Mouse (Mus musculus): Measurements from ENCODE around the gene Znfx1.

Znfx1 gene

DNA sequence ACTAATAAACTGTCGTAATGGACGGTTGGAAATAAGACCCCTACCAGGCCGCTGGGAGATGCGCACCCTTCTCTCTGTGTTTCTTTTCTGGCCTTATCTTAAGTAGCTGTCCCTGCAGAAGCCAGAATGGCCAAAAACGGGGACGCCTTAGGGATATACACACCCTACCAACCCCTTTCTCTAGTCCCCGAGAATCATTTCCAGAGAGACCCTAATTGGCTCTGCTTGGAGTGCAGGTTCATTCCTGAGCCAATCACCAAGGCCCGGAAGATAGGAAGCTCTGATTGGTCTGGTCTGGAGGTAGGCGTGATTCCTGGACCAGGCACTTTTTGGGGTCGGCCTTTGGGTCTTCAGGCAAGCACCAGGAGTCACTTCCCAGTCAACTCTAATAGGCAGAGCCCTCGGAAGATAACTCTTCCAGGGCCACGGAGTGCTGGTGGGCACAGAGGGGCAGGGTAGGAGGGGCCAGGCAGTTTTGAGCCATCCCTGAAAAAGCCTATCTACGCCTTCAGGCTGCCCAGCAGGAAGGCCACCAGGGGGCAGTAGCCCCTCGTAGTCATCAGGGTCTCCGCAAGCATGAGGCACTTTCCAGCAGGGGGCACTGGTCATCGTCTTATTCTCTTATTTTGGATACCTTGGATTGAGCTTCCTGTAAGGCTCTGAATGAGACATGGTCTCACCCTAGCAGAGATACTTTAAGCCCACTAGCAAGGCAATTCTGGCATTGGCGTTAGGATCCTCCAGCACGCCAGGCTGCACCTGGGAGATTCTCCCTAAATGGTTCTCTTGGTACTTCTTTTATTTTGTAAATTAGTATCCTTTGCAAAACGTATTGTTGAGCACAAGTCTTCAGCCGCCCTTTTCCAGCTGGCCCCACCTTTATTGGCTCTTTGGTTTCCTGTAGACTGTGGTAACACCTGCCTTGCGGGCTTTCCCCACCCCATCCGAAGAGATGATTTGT, 9.1 kb upstream of the Znfx1 start:
- peak; percentile 88 for DNase-seq

GRCm38 (mm10) chr2:167071266-167071640, 8.4 kb upstream of the Znfx1 start:
- DNase-seq = no peak

DNA sequence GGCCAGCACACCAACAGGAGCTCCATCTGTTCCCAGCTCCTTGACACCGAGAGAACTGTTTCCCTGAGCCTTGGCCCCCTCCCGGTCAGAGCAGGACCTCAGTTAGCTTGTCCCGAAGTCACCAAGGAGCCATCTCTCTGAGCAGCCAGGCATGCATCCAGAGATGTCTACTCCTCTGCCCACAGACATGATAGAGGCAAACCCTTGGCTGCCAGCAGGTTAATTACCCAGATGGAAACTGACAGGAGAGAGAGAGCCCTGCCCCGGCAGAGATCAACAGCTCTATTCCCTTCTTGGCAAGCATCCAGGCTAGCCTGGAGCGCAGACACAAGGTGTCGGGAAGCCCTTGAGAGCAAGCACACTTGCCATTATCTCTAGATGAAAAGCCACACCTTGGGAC, 7.5 kb upstream of the Znfx1 start:
- peak; percentile 68 for DNase-seq

- no peak for DNase-seq
These were observed 4.8 kb upstream of the Znfx1 start for GRCm38 (mm10) chr2:167067575-167067974.

DNA sequence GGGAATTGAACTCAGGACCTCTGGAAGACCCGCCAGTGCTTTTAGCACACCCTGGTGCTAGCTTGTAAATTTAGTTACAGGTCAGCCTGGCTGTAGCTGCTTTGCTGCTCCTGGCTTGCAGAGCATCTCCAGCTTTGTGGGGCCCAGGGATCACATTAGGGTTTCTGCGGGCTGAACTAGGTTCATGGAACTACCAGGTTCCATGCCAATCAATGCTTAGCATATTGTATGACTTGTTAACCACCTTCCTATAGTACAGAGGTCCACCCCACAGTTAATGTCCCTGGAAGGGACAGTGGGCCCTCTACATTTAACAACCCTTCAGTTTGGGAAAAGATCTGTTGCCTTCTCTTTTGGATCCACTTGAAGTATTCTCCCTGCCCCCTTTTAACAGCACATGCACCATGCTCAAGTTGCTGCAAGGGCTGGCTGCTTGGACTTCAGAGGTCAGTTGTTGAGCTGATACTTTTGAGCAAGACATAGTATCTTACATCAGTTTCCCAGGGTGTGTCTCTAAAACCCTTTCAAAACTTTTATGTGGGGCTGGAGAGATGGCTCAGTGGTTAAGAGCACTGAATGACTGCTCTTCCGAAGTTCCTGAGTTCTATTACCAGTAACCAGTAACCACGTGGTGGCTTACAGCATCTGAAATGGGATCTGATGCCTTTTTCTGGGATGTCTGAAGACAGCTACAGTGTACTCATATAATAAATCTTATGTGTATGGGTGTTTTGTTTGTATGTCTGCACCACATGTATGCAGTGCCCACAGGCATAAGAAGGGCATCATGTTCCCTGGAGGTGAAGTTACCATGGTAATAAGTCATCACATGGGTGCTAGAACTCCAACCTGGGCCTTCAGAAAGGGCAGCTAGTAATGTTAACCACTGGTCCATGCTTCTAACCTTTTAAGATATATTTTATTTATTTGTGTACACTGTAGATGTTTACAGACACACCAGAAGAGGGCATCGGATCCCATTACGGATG, 4.0 kb upstream of the Znfx1 start:
- no peak for DNase-seq

DNA sequence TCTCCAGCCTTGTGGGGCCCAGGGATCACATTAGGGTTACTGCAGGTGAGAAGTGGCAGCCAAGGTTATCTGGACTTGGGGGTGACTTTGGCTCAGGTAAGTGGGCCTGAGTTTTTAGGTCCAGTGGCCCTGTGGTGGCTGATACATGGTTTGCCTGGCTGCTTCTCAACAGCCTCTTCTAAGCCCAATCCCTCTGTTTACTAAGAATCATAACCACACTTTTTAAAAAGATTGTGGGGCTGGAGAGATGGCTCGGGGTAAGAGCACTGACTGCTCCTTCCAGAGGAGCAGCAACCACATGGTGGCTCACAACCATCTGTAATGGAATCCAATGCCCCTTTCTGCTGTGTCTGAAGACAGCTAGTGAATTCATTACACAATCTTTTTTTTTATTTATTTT, 3.2 kb upstream of the Znfx1 start:
- DNase-seq = no peak

GRCm38 (mm10) chr2:167064601-167065295, 1.9 kb upstream of the Znfx1 start:
- DNase-seq = no peak

DNA sequence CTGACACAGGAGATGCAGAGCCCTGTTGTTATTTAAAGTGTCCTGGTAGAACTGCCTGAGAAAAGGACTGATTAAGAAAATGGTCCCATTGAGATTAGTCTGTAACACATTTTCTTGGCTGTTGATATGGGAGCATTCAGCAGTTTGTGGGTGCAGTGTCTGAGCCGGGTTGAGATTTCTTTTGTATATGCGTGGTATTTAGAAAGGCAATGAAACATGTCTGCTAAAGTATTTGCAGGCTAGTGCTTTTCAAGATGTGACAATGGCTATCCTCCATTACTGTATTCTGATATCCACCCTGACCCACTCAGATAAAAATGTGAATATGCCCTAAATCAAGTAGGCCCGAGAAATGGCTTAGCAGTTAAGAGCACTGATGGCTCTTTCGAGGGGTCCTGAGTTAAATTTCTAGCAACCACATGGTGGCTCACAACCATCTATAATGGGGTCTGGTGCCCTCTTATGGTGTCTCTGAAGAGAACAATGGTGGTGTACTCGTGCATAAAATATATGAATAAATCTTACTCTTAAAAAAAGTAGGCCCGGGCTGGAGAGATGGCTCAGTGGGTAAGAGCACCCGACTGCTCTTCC, 1.2 kb upstream of the Znfx1 start:
- DNase-seq = no peak

DNA sequence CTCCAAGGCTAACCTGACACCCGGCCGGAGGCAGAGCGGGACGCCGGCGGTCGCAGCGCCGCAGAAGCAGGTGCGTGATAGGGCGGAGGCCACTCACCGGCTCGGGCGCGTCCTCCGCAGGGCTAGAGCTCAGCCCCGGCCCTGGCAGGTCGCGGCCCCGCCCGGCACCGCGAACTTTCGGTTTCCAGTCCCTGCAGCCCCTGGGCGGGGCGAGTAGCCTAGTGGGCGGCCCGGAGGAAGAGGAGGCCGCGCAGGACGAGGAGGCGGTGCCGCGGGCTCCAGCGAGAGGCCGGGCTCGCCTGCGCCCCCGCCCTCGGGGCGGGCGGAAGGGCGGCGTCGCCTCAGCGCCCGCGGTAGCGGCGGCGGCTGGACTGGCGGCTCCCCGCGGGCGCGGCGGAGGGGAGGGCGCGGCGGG, 311 bp downstream of the Znfx1 start:
- peak; percentile 86 for DNase-seq

DNA sequence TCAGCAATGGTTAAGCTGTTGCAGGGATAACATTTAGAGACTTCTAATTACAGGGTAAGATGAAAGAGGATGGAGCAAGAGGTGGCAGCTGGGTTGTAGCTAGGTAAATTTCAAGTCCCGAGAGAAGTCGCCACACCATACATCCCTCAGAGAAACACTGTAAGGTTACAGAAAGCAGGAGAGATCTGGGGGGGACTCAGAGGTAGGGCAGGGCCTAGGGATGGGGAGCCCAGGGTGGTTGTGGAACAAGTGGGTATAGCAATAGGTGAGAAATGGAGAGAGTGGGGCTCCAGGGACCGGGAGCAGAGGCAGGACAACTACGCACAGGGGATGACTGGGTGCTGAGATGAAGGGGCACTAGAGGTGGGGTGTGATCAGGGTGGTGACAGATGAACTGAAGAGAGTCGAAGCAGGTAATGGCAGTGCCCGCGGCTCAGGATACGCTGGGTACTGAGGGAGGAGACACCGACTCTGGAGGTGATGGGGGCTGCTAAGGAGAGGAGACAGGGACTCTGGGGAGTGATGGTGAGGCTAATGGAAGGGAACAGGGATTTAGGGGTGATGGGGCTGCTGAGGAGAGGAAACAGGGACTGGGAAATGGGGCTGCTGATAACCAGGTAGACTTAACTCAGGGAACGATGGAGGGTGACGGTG, 1.3 kb downstream of the Znfx1 start:
- DNase-seq = no peak

GRCm38 (mm10) chr2:167060761-167061160, 2.1 kb downstream of the Znfx1 start:
- no peak for DNase-seq

DNA sequence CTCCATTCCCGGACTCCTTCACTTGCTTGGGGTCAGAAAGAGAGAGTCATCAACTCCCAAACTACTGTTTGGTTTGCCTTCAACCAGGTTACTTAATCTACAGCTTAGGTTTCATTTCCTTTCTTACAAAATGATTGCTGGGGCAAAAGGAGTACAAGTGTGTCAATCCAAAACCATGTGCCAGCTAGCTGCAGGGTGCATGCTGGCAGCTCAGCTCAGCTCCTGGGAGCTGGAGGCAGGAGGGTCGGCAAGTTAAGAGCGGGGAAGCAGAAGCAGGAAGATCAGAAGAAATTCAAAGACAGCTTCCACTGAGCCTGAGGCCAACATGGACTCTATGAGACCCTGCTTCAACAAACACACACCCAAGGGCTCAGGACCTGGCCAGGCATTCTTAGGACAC, 2.5 kb downstream of the Znfx1 start:
- no peak for DNase-seq

DNA sequence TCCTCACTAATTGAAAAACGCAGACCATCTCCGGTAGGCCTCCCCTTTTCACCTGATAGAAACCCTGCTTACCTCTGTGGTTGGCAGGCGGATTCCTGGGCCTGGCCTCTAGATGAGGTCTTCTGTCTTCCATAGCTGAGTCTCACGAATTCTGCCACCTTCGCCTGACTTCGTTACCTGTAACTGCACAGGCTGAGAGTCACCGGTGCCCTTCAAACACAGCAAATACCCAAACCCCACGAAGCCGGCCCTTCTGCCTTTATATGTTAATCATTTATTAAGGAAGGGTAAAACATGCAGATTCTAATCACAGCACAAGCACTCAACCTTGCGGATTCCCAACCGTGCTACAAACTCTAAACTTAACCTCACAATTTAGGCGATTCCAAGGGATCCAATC, 2.9 kb downstream of the Znfx1 start:
- no peak for DNase-seq

DNA sequence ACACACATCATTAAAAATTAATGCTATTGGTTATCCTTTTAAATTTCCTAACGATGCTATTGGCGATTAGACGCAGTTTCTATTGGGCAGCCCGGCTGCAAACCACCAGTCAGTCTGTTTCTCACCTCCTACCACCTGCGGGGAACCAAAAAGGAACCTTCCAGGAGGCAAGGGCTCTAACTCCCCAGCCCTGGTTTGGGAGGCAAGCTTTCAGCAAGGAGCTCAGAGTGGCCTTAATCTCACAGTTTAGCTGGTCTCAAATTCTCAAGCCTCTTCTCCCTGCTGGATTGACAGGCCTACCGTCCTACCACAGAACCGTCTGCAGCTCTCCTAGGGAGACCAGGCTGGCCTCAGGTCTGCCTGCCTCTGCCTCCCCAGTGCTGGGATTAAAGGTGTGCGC, 3.3 kb downstream of the Znfx1 start:
- no peak for DNase-seq

- DNase-seq = no peak
These were observed 3.9 kb downstream of the Znfx1 start for GRCm38 (mm10) chr2:167058814-167059387.

GRCm38 (mm10) chr2:167058201-167058600, 4.6 kb downstream of the Znfx1 start:
- DNase-seq = no peak

- DNase-seq = no peak
These were observed 5.9 kb downstream of the Znfx1 start for GRCm38 (mm10) chr2:167056942-167057323.

DNA sequence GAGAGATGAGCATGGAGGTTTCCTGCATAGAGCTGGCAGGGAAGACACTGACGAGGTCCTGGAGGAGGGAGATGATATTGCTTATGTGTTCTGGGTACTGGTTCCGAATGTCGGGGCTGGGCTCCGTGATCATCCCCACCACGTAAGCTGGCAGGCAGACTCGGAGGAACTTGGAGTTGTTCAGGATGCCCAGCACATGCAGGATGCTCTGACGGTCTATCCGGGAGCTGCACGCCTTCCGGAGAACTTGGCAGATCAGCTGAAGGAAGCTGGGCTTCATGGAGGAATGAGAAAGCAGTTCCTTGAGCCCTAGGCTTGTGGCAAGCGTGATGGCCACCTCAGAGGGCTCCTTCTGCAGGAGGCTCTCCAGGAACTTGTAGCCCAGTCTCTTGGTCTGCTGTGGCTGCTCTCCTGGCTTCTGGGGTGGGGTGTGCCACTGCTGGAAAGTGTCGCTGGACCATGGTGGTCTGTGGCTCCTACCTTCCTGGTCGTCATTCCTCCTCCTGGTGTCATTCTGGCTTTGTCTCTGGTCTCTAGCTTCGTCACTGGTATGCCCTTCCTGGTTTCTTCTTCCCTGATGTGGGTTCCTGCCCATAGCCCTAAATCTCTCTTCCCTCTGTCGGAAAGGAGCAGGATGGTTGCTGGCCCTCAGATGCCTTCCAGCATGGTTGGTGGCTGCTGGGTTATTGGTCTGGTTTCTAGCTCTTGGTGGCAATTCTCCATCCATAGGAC, 6.4 kb downstream of the Znfx1 start:
- DNase-seq = no peak

- no peak for DNase-seq
These were observed 7.4 kb downstream of the Znfx1 start for GRCm38 (mm10) chr2:167055386-167055785.

- DNase-seq = no peak
These were observed 9.5 kb downstream of the Znfx1 start for GRCm38 (mm10) chr2:167053127-167053844.
